Mouse (Mus musculus): ENCODE results near the gene Psmd9. TPM values are rescaled to one million over a fixed set of nuclear protein-coding genes. Genes with fewer than 3 reads are reported as not detected.

Gene Psmd9
- polyA plus RNA-seq, 1 experiment, result 27.1 TPM

DNA sequence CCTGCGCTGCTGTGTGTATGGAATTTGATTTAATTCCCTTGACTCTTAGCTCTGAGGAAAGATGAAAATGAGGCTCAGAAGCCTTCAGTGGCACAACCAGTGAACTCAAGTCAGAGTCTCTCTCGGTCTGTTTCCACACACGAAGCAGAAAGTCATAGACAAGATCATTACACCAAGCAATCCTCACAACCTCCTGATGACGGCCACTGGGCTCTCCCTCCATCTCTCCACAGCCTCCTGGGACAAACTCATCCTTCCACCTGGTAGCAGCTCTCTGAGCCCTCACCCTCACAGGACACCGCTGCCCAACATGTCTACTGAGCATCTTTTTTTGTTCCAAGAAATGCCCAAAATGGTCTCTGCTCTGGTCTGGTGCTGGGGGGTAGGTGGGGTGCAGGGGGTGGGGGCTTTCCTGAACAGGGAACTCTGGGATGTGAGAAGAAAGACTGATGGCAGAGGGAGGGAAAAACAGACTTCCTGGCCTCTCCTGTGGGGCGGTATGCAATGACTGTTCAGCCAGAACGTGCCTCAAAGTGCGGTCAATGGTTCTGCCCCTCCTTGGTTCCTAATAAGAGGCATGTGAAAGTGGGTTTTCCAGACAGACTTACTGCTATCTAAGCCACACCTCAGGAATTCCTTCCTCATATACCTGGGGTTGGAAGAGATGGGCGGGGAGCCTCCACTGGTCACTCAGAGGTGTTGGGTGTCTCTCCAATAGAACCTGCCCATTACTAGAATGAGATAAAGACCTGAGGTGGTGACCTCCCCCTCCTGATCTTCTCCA, 39.0 kb upstream of the Psmd9 start:
- peaks cover 4% of the 10 kb centered on the region for H3K4me1 ChIP-seq (ENCODE audit: control insufficient read depth, insufficient read depth, low read length)
- H3K4me3 ChIP-seq (ENCODE audit: insufficient read depth, low read length), result peak overlapping the region; percentile 93; the same call in 1 of the 2 replicates
- no peak overlapping the region for H3K27ac ChIP-seq (ENCODE audit: insufficient read depth, low read length)
- no peak for TF ChIP-seq CTCF (IDR thresholded peaks at IDR 0.05; ENCODE audit: extremely low read depth, insufficient read depth, low read length)
- no peak for TF ChIP-seq POLR2A (IDR thresholded peaks at IDR 0.05; ENCODE audit: extremely low read depth, insufficient read depth, low read length)

DNA sequence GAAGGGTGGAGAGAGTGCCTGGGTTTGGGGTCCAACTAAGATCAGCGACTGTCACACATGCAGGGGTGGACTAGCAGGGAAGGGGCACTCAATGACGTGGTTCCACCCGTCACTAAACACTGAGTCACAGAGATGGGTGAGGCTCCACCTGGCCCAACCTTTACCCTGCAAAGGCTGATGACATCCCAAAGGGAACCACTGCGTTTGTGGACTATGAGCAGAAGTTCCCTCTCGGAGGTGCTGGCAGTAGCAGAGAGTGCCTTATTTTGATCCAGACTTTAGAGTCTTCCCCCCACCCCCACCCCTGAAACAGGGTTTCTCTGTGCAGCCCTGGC, 38.4 kb upstream of the Psmd9 start:
- peaks cover 7% of the 10 kb centered on the region for H3K4me1 ChIP-seq (ENCODE audit: control insufficient read depth, insufficient read depth, low read length)
- H3K27ac ChIP-seq (ENCODE audit: insufficient read depth, low read length), result no peak overlapping the region
- peak overlapping the region; percentile 93; the same call in 1 of the 2 replicates for H3K4me3 ChIP-seq (ENCODE audit: insufficient read depth, low read length)
- TF ChIP-seq POLR2A (IDR thresholded peaks at IDR 0.05; ENCODE audit: extremely low read depth, insufficient read depth, low read length), result no peak
- no peak for TF ChIP-seq CTCF (IDR thresholded peaks at IDR 0.05; ENCODE audit: extremely low read depth, insufficient read depth, low read length)

DNA sequence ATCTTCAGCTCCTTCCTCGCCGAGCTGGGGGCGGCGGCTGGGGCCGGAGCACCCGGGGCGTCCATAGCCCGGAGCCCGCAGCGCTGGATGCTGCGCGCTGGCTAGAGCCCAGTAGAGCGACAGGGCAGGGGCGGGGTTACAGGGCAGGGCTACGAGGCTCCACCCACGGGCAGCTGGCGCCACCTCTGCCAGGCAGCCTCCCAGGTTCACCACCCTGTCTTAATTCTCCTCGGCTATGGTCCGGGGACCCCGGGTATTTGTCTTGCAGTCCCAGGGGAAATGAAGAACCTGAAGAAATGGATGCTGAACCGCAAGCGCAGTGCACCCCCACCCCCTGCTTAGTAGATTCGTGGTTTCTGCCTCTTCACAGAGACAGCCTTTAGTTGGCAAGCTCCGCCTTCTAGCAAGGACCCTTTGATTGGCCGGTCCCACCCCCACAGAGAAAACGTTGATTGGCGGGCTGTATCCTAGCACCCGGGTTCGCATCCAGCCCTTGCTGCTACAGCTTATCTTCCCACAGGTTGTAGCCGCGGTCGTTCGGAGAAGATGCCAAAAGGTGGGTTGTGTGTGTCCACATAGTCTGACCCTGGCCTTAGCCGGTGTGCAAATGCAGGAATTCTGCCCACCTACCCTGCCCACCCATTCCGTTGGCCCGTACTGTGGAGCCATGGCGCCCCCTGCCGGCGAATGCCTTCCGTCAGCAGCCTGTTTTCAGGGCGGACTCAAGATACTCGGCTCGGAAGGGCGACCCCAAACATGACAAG, 36.7 kb upstream of the Psmd9 start, which contains the start of gene Rhof:
Rhof (minus strand) TSS at position 385 of the 764 bp plus-strand sequence.
- peak within 1 kb of the TSS; percentile 69 for H3K27ac ChIP-seq (ENCODE audit: insufficient read depth, low read length)
- peaks cover 11% of the 10 kb centered on the region for H3K4me1 ChIP-seq (ENCODE audit: control insufficient read depth, insufficient read depth, low read length)
- TF ChIP-seq CTCF (IDR thresholded peaks at IDR 0.05; ENCODE audit: extremely low read depth, insufficient read depth, low read length) (peak; percentile 72), POLR2A (IDR thresholded peaks at IDR 0.05; ENCODE audit: extremely low read depth, insufficient read depth, low read length) (peak; percentile 83)
- peak within 1 kb of the TSS; percentile 93 for H3K4me3 ChIP-seq (ENCODE audit: insufficient read depth, low read length)

DNA sequence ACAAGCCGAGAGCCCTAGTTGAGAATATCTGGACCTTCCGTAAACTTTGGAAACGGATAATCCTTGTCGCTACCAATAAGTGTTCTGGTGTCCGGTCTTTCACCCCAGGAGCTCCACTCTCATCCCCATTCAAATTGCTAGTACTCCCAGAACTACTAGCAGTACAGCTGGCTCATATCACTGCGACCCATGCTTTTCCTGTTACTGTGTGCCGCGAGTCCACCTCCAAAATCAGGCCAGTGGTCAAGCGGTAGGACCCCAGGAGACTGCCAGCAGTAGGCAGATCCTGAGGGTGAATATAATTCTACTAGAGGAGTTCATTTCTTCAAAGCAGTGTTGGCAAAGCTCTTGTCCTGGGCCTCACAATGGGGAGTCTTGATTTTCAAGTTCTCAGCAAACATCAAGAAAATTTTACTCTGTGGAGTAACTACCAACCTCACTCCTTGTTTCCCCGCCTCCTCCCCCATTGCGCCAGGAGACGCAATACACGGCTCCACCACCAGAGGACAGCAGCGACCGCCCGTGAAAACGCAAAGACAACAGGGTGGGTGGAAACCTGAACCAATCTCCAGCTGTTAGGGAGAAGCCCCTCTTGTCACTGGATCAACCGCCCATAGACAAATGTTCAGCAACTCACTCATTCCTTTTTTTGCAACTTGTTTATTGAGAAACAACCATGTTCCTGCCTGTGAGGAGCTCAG, 36.0 kb upstream of the Psmd9 start:
- Histone ChIP-seq H3K4me1 (ENCODE audit: control insufficient read depth, insufficient read depth, low read length) (peaks cover 13% of the 10 kb centered on the region), H3K4me3 (ENCODE audit: insufficient read depth, low read length) (peak overlapping the region; percentile 93; the same call in 1 of the 2 replicates), H3K27ac (ENCODE audit: insufficient read depth, low read length) (no peak overlapping the region)
- 0 out of 2 replicates have a peak, but pooled peaks have one; percentile 12 for TF ChIP-seq POLR2A (IDR thresholded peaks at IDR 0.05; ENCODE audit: extremely low read depth, insufficient read depth, low read length)
- TF ChIP-seq CTCF (IDR thresholded peaks at IDR 0.05; ENCODE audit: extremely low read depth, insufficient read depth, low read length), result peak; percentile 98

DNA sequence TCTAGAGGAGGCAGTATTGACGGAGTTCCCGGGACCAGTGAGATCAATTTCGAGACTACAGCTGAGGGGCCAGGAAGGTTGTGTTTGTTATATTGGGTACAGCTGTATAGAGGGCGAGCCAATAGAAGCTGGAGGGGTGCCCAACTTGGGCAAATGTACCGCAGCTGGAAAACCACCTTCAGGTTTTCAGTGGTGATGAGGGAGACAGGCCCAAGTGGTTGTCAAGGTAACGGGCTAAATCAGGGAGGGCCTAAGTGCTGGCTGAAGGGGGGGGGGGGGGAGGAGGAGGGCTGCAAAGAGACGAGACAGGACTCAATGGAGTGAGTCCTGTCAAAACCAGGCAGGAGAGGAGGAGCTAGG, 35.4 kb upstream of the Psmd9 start:
- Histone ChIP-seq H3K4me1 (ENCODE audit: control insufficient read depth, insufficient read depth, low read length) (peaks cover 13% of the 10 kb centered on the region), H3K27ac (ENCODE audit: insufficient read depth, low read length) (no peak overlapping the region), H3K4me3 (ENCODE audit: insufficient read depth, low read length) (no peak overlapping the region)
- TF ChIP-seq CTCF (IDR thresholded peaks at IDR 0.05; ENCODE audit: extremely low read depth, insufficient read depth, low read length), result no peak
- TF ChIP-seq POLR2A (IDR thresholded peaks at IDR 0.05; ENCODE audit: extremely low read depth, insufficient read depth, low read length), result no peak

DNA sequence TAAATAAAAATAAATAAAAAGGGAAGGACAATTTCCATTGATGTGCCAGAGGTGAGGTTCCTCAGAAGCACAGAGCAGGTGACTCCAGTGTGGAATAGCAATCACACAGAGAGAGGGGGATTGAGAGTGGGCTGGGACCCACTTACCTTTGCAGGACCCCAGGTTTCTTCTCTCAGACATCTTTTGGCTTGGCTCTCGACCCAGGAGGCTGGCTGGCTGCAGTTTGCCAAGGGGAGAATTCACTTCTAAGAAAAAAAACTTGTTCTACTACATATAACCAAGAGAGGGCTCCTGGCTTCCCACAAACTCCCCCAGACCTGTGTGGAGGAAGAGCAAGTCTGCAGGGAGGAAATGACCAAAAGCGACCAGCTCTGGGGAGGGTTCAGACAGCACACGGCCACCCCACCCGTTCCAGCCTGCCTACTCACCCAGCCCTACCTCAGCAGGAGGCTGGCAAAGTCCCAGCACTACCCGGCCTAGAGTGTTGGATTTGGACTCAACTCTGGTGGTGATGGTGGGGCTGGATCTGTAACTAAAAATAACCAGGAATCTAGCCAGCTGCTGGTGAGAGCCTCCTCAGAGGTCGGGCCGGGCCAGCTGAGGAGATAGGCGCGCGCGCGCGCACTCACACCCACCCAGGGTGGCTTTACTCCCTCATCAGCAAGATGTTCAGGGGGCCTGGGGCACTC, 34.9 kb upstream of the Psmd9 start:
- Histone ChIP-seq H3K27ac (ENCODE audit: insufficient read depth, low read length) (peak overlapping the region; percentile 52), H3K4me1 (ENCODE audit: control insufficient read depth, insufficient read depth, low read length) (peaks cover 13% of the 10 kb centered on the region), H3K4me3 (ENCODE audit: insufficient read depth, low read length) (no peak overlapping the region)
- TF ChIP-seq CTCF (IDR thresholded peaks at IDR 0.05; ENCODE audit: extremely low read depth, insufficient read depth, low read length) (no peak), POLR2A (IDR thresholded peaks at IDR 0.05; ENCODE audit: extremely low read depth, insufficient read depth, low read length) (no peak)

DNA sequence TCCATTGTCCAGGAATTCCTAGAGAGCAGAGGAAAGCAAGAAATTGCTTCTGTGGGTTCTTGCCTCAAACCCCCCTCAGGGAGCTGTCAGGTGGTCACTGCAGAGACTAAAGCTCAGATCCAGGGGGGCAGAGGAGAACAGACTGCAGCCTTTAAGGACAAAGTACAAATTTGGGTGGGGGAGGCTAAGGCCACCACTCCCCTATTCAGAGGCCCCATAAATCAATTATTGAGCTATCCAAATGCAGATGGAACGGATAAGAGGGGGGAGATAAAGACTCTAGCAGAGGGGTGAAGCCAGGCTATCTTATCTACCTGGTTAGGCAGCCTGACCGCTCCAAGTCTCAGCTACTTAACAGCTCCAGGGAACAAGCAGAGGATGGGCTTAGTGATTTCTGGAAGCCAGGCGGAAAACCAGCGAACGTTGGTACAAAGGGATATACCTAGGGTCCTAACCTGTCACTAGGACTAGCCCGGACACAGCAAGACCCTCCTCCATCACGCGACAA, 34.3 kb upstream of the Psmd9 start:
- TF ChIP-seq CTCF (IDR thresholded peaks at IDR 0.05; ENCODE audit: extremely low read depth, insufficient read depth, low read length) (no peak), POLR2A (IDR thresholded peaks at IDR 0.05; ENCODE audit: extremely low read depth, insufficient read depth, low read length) (no peak)
- Histone ChIP-seq H3K27ac (ENCODE audit: insufficient read depth, low read length) (peak overlapping the region; percentile 52), H3K4me3 (ENCODE audit: insufficient read depth, low read length) (peak overlapping the region; percentile 69; the same call in 1 of the 2 replicates), H3K4me1 (ENCODE audit: control insufficient read depth, insufficient read depth, low read length) (peaks cover 13% of the 10 kb centered on the region)

DNA sequence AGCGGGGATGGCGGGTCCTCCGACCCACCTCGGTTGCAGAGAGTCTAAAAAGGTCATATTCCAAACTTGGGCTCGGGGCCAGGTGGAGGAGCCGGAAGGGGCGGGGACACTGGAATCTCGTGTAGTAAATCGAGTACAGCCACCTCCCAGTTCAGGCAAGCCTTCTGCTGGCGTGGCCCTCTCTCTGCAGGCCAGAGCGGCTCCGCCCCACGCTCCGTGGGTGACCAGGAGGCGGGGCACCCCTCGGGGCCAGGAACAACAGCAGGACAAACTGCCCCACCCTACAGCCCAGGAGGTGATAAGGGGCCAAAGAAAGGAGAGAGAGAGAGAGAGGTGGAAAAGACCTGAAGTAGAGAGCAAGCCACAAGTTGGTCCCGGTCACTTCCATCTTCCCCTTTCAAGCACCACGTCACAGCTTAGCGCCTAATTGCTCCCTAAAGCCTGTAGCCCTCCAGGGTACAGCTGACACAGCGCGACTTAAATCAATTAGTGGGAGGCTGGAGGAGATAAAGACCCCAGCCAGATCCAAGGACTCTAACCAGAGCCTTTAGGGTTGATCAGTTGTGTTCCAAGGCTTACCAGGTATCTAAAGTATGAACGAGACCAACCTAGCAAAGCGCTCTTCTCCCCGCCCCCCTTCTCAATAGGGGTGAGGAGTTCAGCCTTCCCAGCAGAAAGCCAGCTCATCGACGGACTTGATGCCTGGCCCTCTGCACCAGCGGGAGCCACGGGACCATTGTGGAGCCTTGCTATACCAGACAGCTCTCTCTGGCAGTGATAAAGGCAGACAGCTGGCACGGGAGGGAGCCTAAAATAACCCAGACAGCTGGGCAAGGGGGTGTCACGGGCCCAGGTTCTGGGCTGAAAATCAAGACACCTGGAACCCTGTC, 33.5 kb upstream of the Psmd9 start:
- Histone ChIP-seq H3K27ac (ENCODE audit: insufficient read depth, low read length) (peak overlapping the region; percentile 84), H3K4me3 (ENCODE audit: insufficient read depth, low read length) (peak overlapping the region; percentile 69), H3K4me1 (ENCODE audit: control insufficient read depth, insufficient read depth, low read length) (peaks cover 12% of the 10 kb centered on the region)
- TF ChIP-seq CTCF (IDR thresholded peaks at IDR 0.05; ENCODE audit: extremely low read depth, insufficient read depth, low read length), result no peak
- TF ChIP-seq POLR2A (IDR thresholded peaks at IDR 0.05; ENCODE audit: extremely low read depth, insufficient read depth, low read length), result no peak

All from cortical plate, adult 2 months (tissue).